Mouse (Mus musculus): ENCODE measurements around the gene Pcgf2.

- TF ChIP-seq CTCF (conservative IDR thresholded peaks at IDR 0.05; ENCODE audit: low read length) (no peak), POU5F1 (IDR thresholded peaks at IDR 0.05; ENCODE audit: borderline replicate concordance, low read length) (no peak)
Observed at GRCm38 (mm10) chr11:97669829-97670228, 30.5 kb downstream of the Pcgf2 start.
